7 mouse cellular contexts compared by ENCODE assay signal in the genomic region with DNA sequence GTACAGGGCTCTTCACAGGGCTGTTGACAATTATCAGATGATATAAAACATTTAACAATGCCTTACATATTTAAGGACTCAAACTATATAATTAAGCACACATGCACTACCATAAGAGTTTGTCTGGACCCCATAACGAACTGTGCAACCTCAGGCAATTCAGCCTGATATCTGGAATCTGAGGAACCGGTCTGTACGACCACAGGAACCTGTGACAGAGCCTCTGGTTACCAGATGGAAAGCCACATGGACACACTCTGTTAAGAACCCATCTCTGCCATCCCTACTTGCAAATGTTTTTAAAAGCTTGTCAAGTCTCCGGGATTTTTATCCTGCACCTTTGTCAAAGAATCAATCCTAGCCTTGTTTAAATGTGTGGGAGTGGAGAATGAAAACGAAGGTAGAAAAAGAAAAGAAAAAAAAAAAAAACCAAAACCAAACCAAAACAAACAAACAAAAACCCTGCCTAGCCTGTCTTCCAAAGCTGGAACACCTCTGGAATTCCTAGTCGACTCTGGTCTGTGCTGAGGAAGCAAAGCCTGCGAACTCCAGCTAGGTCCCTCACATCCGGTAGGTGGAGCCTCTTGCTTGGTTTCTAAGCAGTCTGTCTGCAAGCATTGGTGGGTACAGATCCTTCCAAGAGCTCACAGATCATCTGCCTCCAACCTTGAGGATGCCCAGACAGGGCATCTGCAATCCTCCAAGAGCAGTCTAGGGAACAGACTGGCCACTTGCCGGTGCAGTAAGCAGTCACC. TPM values are rescaled to one million over a fixed set of nuclear protein-coding genes. Genes with fewer than 3 reads are reported as not detected.
DNase-seq lines count a peak whose midpoint lies in the region; ATAC-seq and TF ChIP-seq lines count a peak whose summit lies in the region.

No protein-coding gene starts in this region.

- intact Hi-C loops in heart, postnatal 36 days (cut with DNase I) = loop anchor here (1.0 to 10.0 kb wide), 5 partner anchors 43 to 400 kb away; a partner anchor contains a TSS

- H3K27ac ChIP-seq in ES-Bruce4 (ENCODE audit: insufficient read depth, low read length) = peak overlapping the region; percentile 1; the same call in 1 of the 2 replicates
- peak overlapping the region; percentile 73 for H3K27ac ChIP-seq in embryonic fibroblast, embryonic 13.5 days (ENCODE audit: insufficient read depth, low read length)
- H3K27ac ChIP-seq in lung, embryonic 15.5 days = peak overlapping the region; percentile 89; the same call in 1 of the 2 replicates

- H3K9me3 ChIP-seq in ES-Bruce4 (replicated peaks; ENCODE audit: control insufficient read depth, insufficient read depth, low read length, poor library complexity, severe bottlenecking) = no peaks in the 10 kb centered on the region
- no peaks in the 10 kb centered on the region for H3K9me3 ChIP-seq in lung, embryonic 15.5 days

- 0 out of 2 replicates have a peak, but pooled peaks have one; percentile 8 for TF ChIP-seq EP300 in ES-Bruce4 (IDR thresholded peaks at IDR 0.05; ENCODE audit: insufficient read depth, low read depth, low read length)

- WGBS in lung, embryonic 15.5 days = 27% methylated on average over 9 of the region's 9 CpGs

- DNase-seq in adrenal gland, postnatal 14 days = peak; percentile 79
- peak; percentile 57 to 61 for DNase-seq in heart, postnatal 36 days
- DNase-seq in layer of hippocampus, postnatal 10 days (ENCODE audit: low spot score in 2 of 2) = peak; percentile 69 to 78
- DNase-seq in right cerebral cortex, postnatal 36 days (ENCODE audit: low spot score in 2 of 2) = peak; percentile 70 to 73

- no peaks in the 10 kb centered on the region for H3K36me3 ChIP-seq in ES-Bruce4 (ENCODE audit: control insufficient read depth, insufficient read depth, low read length, poor library complexity, severe bottlenecking)
- no peaks in the 10 kb centered on the region for H3K36me3 ChIP-seq in lung, embryonic 15.5 days

- H3K27me3 ChIP-seq in ES-Bruce4 (ENCODE audit: control insufficient read depth, insufficient read depth, low read length, poor library complexity, severe bottlenecking) = no peaks in the 10 kb centered on the region; the same call in 1 of the 2 replicates
- no peaks in the 10 kb centered on the region for H3K27me3 ChIP-seq in lung, embryonic 15.5 days

- ATAC-seq in lung, embryonic 15.5 days (ENCODE audit: borderline replicate concordance, extremely low read depth, low FRiP score, low TSS enrichment) = no peak

- no peak overlapping the region for H3K9ac ChIP-seq in ES-Bruce4 (ENCODE audit: low read depth, poor library complexity, severe bottlenecking)
- no peak overlapping the region for H3K9ac ChIP-seq in lung, embryonic 15.5 days

- no peaks in the 10 kb centered on the region for H3K4me1 ChIP-seq in ES-Bruce4 (ENCODE audit: control insufficient read depth, insufficient read depth, low read length)
- peaks cover 14% of the 10 kb centered on the region for H3K4me1 ChIP-seq in embryonic fibroblast, embryonic 13.5 days (ENCODE audit: control insufficient read depth, insufficient read depth, low read length)
- H3K4me1 ChIP-seq in lung, embryonic 15.5 days = peaks cover 67% of the 10 kb centered on the region

- no peak for TF ChIP-seq POLR2A in ES-Bruce4 (IDR thresholded peaks at IDR 0.05; ENCODE audit: insufficient read depth, low read length)
- peak; percentile 63 for TF ChIP-seq POLR2A in embryonic fibroblast, embryonic 13.5 days (IDR thresholded peaks at IDR 0.05; ENCODE audit: low read depth, low read length)

- TF ChIP-seq CTCF in ES-Bruce4 (IDR thresholded peaks at IDR 0.05; ENCODE audit: low read depth, low read length) = peak; percentile 76
- TF ChIP-seq CTCF in embryonic fibroblast, embryonic 13.5 days (IDR thresholded peaks at IDR 0.05; ENCODE audit: borderline replicate concordance, insufficient read depth, low read length) = no peak

- H3K4me2 ChIP-seq in lung, embryonic 15.5 days = peak overlapping the region; percentile 91

- no peak overlapping the region for H3K4me3 ChIP-seq in ES-Bruce4 (ENCODE audit: low read depth, low read length)
- H3K4me3 ChIP-seq in embryonic fibroblast, embryonic 13.5 days (ENCODE audit: insufficient read depth, low read length) = peak overlapping the region; percentile 87
- peak overlapping the region; percentile 58; the same call in 1 of the 2 replicates for H3K4me3 ChIP-seq in lung, embryonic 15.5 days

RNA-seq across cellular contexts. Expression of a gene that starts 4.5 kb away (rescaled TPM):
- polyA plus RNA-seq in ES-Bruce4 (2011; ENCODE audit: insufficient read depth, insufficient read length, low read depth, missing spikeins) = 1,516 and 1,556 TPM in 2 replicates
- total RNA-seq in adrenal gland, postnatal 14 days (2021) = 183 and 207 TPM in 2 replicates
- 2,470 and 3,105 TPM in 2 replicates for polyA plus RNA-seq in embryonic fibroblast, embryonic 13.5 days (2011; ENCODE audit: insufficient read length, low read depth, missing spikeins)
- total RNA-seq in heart, postnatal 36 days (2021) = over 10,000 TPM; 11,452 to 11,878 TPM
- 100 to 1,000 TPM; 195 to 211 TPM for total RNA-seq in layer of hippocampus, postnatal 10 days (2021)
- polyA plus RNA-seq in lung, embryonic 15.5 days (2015; fragmentation: Nextera tagmentation; extraction: Ambion mirVana) = 747 and 774 TPM in 2 replicates

Comparison
In these comparisons a context has a peak if more than half of its experiments do, and no peak if none do; other contexts are left out.
1. H3K27ac ChIP-seq: peak in every context shown above with its lines; median percentile 89 in lung, embryonic 15.5 days; 73 in embryonic fibroblast, embryonic 13.5 days; 1 in ES-Bruce4.
2. RNA of a gene that starts 4.5 kb away (total RNA-seq): 11,452 to 11,878 TPM in heart, postnatal 36 days; 195 to 211 TPM in layer of hippocampus, postnatal 10 days and 183 to 207 TPM in adrenal gland, postnatal 14 days; every median in the first group is over 10 times any median in the second.
3. Peak in every context shown above with its lines, with median percentiles within 50 percentile points of each other: DNase-seq.